Mouse (Mus musculus): ENCODE data around the gene Akap8l. TPM values are rescaled to one million over a fixed set of nuclear protein-coding genes. Genes with fewer than 3 reads are reported as not detected.

The Akap8l gene
- polyA plus RNA-seq, 1 experiment from 2014 or later, result 140 TPM

DNA sequence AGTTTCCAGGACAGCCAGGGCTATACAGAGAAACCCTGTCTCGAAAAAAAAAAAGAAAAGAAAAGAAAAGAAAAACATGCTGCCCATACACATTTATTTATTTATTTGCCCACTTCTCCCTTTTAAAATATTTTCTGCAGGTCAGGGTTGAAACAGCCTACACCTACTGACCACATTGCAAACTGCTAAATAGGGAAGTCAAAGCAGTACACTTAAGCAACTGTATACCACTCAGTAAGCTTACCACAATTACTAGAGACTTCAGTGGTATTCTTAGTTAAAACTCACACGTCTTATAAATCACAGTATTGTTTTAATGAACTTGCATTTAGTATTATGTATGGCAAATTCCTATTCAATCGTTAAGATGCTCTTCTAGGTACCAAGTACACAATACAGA lies 69.8 kb downstream of the Akap8l start:
- no peak for ATAC-seq (replicated peaks)
- no peak overlapping the region for H3K4me3 ChIP-seq
- no peak overlapping the region for H3K4me2 ChIP-seq (replicated peaks)
- peaks cover 31% of the 10 kb centered on the region for H3K4me1 ChIP-seq
- 86% methylated on average over 3 of the region's 3 CpGs for WGBS
- no peaks in the 10 kb centered on the region for H3K9me3 ChIP-seq
- no peak overlapping the region for H3K9ac ChIP-seq (replicated peaks)
- H3K27ac ChIP-seq (replicated peaks), result no peak overlapping the region
- H3K27me3 ChIP-seq, result no peaks in the 10 kb centered on the region
- no peaks in the 10 kb centered on the region for H3K36me3 ChIP-seq

- no peak overlapping the region for H3K27ac ChIP-seq (replicated peaks)
- H3K4me2 ChIP-seq (replicated peaks), result no peak overlapping the region
- H3K27me3 ChIP-seq, result no peaks in the 10 kb centered on the region
- H3K9me3 ChIP-seq, result no peaks in the 10 kb centered on the region
- no peak for ATAC-seq (replicated peaks)
- no peak overlapping the region for H3K9ac ChIP-seq (replicated peaks)
- 52% methylated on average over 1 of the region's 1 CpGs for WGBS
- no peak overlapping the region for H3K4me3 ChIP-seq
- no peaks in the 10 kb centered on the region for H3K36me3 ChIP-seq
- H3K4me1 ChIP-seq, result peaks cover 16% of the 10 kb centered on the region
Measured at GRCm38 (mm10) chr17:32277201-32277600, 73.2 kb downstream of the Akap8l start.

- 85% methylated on average over 3 of the region's 3 CpGs for WGBS
- H3K27me3 ChIP-seq, result no peaks in the 10 kb centered on the region
- peaks cover 3% of the 10 kb centered on the region; the same call in 1 of the 2 replicates for H3K4me1 ChIP-seq
- no peak overlapping the region for H3K4me3 ChIP-seq
- no peak overlapping the region for H3K9ac ChIP-seq (replicated peaks)
- H3K27ac ChIP-seq (replicated peaks), result no peak overlapping the region
- H3K9me3 ChIP-seq, result no peaks in the 10 kb centered on the region
- no peak for ATAC-seq (replicated peaks)
- H3K36me3 ChIP-seq, result no peaks in the 10 kb centered on the region
- H3K4me2 ChIP-seq (replicated peaks), result no peak overlapping the region
Measured at GRCm38 (mm10) chr17:32275568-32275967, 74.8 kb downstream of the Akap8l start.

Small RNAs within 50 kb of the gene (microRNA-seq; reads per million reads assigned to microRNA genes)
- not detected for gene Gm22201

Other genes starting within 250 kb of the Akap8l start
- 5.6 and 5.8 TPM in 2 replicates for gene Notch3, start 183.8 kb downstream of the Akap8l start, polyA plus RNA-seq (2015; fragmentation: Nextera tagmentation; extraction: Ambion mirVana)
- 0.17 and 0.20 TPM in 2 replicates for gene Ephx3, start 161.1 kb downstream of the Akap8l start, polyA plus RNA-seq (2015; fragmentation: Nextera tagmentation; extraction: Ambion mirVana)
- 80.2 and 80.8 TPM in 2 replicates for gene Brd4, start 65.9 kb downstream of the Akap8l start, polyA plus RNA-seq (2015; fragmentation: Nextera tagmentation; extraction: Ambion mirVana)
- gene Akap8, start 29.4 kb downstream of the Akap8l start, polyA plus RNA-seq (2015; fragmentation: Nextera tagmentation; extraction: Ambion mirVana), result 107 and 111 TPM in 2 replicates
- 38.8 and 40.3 TPM in 2 replicates for gene Wiz, start 38.8 kb upstream of the Akap8l start, polyA plus RNA-seq (2015; fragmentation: Nextera tagmentation; extraction: Ambion mirVana)
- gene Rasal3, start 53.0 kb upstream of the Akap8l start, polyA plus RNA-seq (2015; fragmentation: Nextera tagmentation; extraction: Ambion mirVana), result 0.56 and 0.64 TPM in 2 replicates
- gene Pglyrp2, start 73.6 kb upstream of the Akap8l start, polyA plus RNA-seq (2015; fragmentation: Nextera tagmentation; extraction: Ambion mirVana), result not detected in 2 replicates
- gene Cyp4f39, start 102.1 kb upstream of the Akap8l start, polyA plus RNA-seq (2015; fragmentation: Nextera tagmentation; extraction: Ambion mirVana), result 0.23 TPM in 1 of 2 replicates, not detected in the other
- gene Cyp4f17, start 155.4 kb upstream of the Akap8l start, polyA plus RNA-seq (2015; fragmentation: Nextera tagmentation; extraction: Ambion mirVana), result 7.8 and 8.4 TPM in 2 replicates
- 19.8 and 24.9 TPM in 2 replicates for gene Cyp4f16, start 186.0 kb upstream of the Akap8l start, polyA plus RNA-seq (2015; fragmentation: Nextera tagmentation; extraction: Ambion mirVana)

Measured in forebrain, embryonic 15.5 days (tissue).